Mouse (Mus musculus) limb, embryonic 15.5 days (tissue): ENCODE measurements around the gene Pip5k1a. TPM values are rescaled to one million over a fixed set of nuclear protein-coding genes. Genes with fewer than 3 reads are reported as not detected.

Experiments
- ATAC-seq: fragments of 200-750 bp; cut with Nextera tagmentation; 2 replicates; pipeline ENCODE4 v1.8.0; 2017; ENCODE audit warnings: low read depth, moderate TSS enrichment; ENCODE audit not compliant: insufficient number of reproducible peaks, low FRiP score, low TSS enrichment
- H3K27ac ChIP-seq: fragments of 300-500 bp; sonication (generic); 2 replicates; pipeline ENCODE4 v1.5.1; 2015; ENCODE audit warnings: moderate library complexity, mild to moderate bottlenecking, inconsistent platforms
- H3K27me3 ChIP-seq: fragments of 300-500 bp; sonication (generic); 2 replicates; pipeline ENCODE4 v1.6.1; 2015; ENCODE audit warnings: inconsistent platforms
- H3K36me3 ChIP-seq: fragments of 300-500 bp; sonication (generic); 2 replicates; pipeline ENCODE4 v1.6.1; 2015; ENCODE audit warnings: inconsistent platforms
- H3K4me1 ChIP-seq: fragments of 300-500 bp; sonication (generic); 2 replicates; pipeline ENCODE4 v1.6.1; 2015; ENCODE audit warnings: inconsistent platforms
- H3K4me2 ChIP-seq: fragments of 300-500 bp; sonication (generic); 2 replicates; pipeline ENCODE4 v1.6.1; 2015; ENCODE audit warnings: mild to moderate bottlenecking, inconsistent platforms
- H3K4me3 ChIP-seq: fragments of 300-500 bp; sonication (generic); 2 replicates; pipeline ENCODE4 v1.5.1; 2015; ENCODE audit warnings: mild to moderate bottlenecking, inconsistent platforms
- H3K9ac ChIP-seq: fragments of 300-500 bp; sonication (generic); 2 replicates; pipeline ENCODE4 v1.6.1; 2015; ENCODE audit warnings: inconsistent platforms
- H3K9me3 ChIP-seq: fragments of 300-500 bp; sonication (generic); 2 replicates; pipeline ENCODE4 v1.6.1; 2016; ENCODE audit warnings: inconsistent platforms
- WGBS: fragments of 180-500 bp; shearing (Covaris S2); methylation state at CpG from one replicate; pipeline ENCODE4 v1.1.7; 2015; 5-methylcytosine and 5-hydroxymethylcytosine counted together
- polyA plus RNA-seq: library from polyadenylated mRNA; unstranded; fragments of >200 nt; fragmentation: Nextera tagmentation; extraction: Ambion mirVana; gene quantifications from 2 replicates; pipeline ENCODE4 v1.2.1, GENCODE M21; 2015

The Pip5k1a gene
- polyA plus RNA-seq = 19.4 and 22.0 TPM in 2 replicates

- H3K4me3 ChIP-seq = peak within 1 kb of the TSS; percentile 93
- peaks cover 4% of the 10 kb centered on the region; the same call in 1 of the 2 replicates for H3K36me3 ChIP-seq
- H3K27me3 ChIP-seq = no peaks in the 10 kb centered on the region
- H3K9me3 ChIP-seq = no peaks in the 10 kb centered on the region
- H3K4me2 ChIP-seq = peak within 1 kb of the TSS; percentile 60
- under 1% methylated on average over 51 of the region's 51 CpGs for WGBS
- peak within 1 kb of the TSS; percentile 87 for H3K9ac ChIP-seq
- H3K4me1 ChIP-seq = peaks cover 7% of the 10 kb centered on the region
- ATAC-seq = peak; percentile 90
- peak within 1 kb of the TSS; percentile 87 for H3K27ac ChIP-seq
Observed at GRCm38 (mm10) chr3:95106338-95107117, at the start of gene Pip5k1a. TSS of gene Pip5k1a (minus strand) at chr3:95106930.

GRCm38 (mm10) chr3:95153874-95154273 is 47.1 kb upstream of the Pip5k1a start:
- H3K36me3 ChIP-seq = no peaks in the 10 kb centered on the region
- 52% methylated on average over 4 of the region's 4 CpGs for WGBS
- no peak overlapping the region for H3K4me2 ChIP-seq
- H3K4me3 ChIP-seq = no peak overlapping the region
- H3K27me3 ChIP-seq = no peaks in the 10 kb centered on the region
- H3K4me1 ChIP-seq = no peaks in the 10 kb centered on the region
- no peak overlapping the region for H3K9ac ChIP-seq
- H3K27ac ChIP-seq = no peak overlapping the region
- H3K9me3 ChIP-seq = no peaks in the 10 kb centered on the region
- ATAC-seq = no peak

- Histone ChIP-seq H3K4me3 (no peak overlapping the region), H3K27ac (no peak overlapping the region), H3K9ac (no peak overlapping the region), H3K27me3 (no peaks in the 10 kb centered on the region), H3K4me2 (no peak overlapping the region), H3K36me3 (no peaks in the 10 kb centered on the region), H3K9me3 (no peaks in the 10 kb centered on the region), H3K4me1 (no peaks in the 10 kb centered on the region)
- 64% methylated on average over 3 of the region's 3 CpGs for WGBS
- no peak for ATAC-seq
Observed at GRCm38 (mm10) chr3:95147924-95148323, 41.2 kb upstream of the Pip5k1a start.

GRCm38 (mm10) chr3:95142617-95143011 is 35.9 kb upstream of the Pip5k1a start:
- Histone ChIP-seq H3K9me3 (no peaks in the 10 kb centered on the region), H3K27me3 (no peaks in the 10 kb centered on the region), H3K36me3 (peaks cover 30% of the 10 kb centered on the region), H3K9ac (no peak overlapping the region), H3K27ac (no peak overlapping the region), H3K4me3 (no peak overlapping the region), H3K4me1 (no peaks in the 10 kb centered on the region), H3K4me2 (no peak overlapping the region)
- ATAC-seq = no peak
- 10% methylated on average over 5 of the region's 5 CpGs for WGBS

GRCm38 (mm10) chr3:95141952-95142616 is 35.4 kb upstream of the Pip5k1a start, which contains the start of gene Tnfaip8l2:
TSS of gene Tnfaip8l2 (minus strand) at chr3:95142360.
- H3K4me3 ChIP-seq = no peak within 1 kb of the TSS
- no peak for ATAC-seq
- 84% methylated on average over 10 of the region's 10 CpGs for WGBS
- H3K9ac ChIP-seq = no peak within 1 kb of the TSS
- H3K27ac ChIP-seq = no peak within 1 kb of the TSS
- H3K9me3 ChIP-seq = no peaks in the 10 kb centered on the region
- peaks cover 30% of the 10 kb centered on the region for H3K36me3 ChIP-seq
- no peak within 1 kb of the TSS for H3K4me2 ChIP-seq
- H3K27me3 ChIP-seq = no peaks in the 10 kb centered on the region
- H3K4me1 ChIP-seq = no peaks in the 10 kb centered on the region

- Histone ChIP-seq H3K27ac (no peak overlapping the region), H3K36me3 (peaks cover 30% of the 10 kb centered on the region), H3K9me3 (no peaks in the 10 kb centered on the region), H3K9ac (no peak overlapping the region), H3K4me3 (no peak overlapping the region), H3K4me2 (no peak overlapping the region), H3K27me3 (no peaks in the 10 kb centered on the region), H3K4me1 (no peaks in the 10 kb centered on the region)
- ATAC-seq = no peak
- WGBS = 91% methylated on average over 9 of the region's 9 CpGs
Observed at GRCm38 (mm10) chr3:95141474-95141873, 34.7 kb upstream of the Pip5k1a start.

GRCm38 (mm10) chr3:95140795-95141194 is 34.1 kb upstream of the Pip5k1a start:
- peaks cover 5% of the 10 kb centered on the region; the same call in 1 of the 2 replicates for H3K4me1 ChIP-seq
- H3K4me3 ChIP-seq = no peak overlapping the region
- 94% methylated on average over 6 of the region's 6 CpGs for WGBS
- no peaks in the 10 kb centered on the region for H3K9me3 ChIP-seq
- ATAC-seq = no peak
- peaks cover 30% of the 10 kb centered on the region for H3K36me3 ChIP-seq
- no peak overlapping the region for H3K4me2 ChIP-seq
- H3K27me3 ChIP-seq = no peaks in the 10 kb centered on the region
- H3K27ac ChIP-seq = no peak overlapping the region
- no peak overlapping the region for H3K9ac ChIP-seq

GRCm38 (mm10) chr3:95140289-95140595 is 33.5 kb upstream of the Pip5k1a start:
- Histone ChIP-seq H3K4me3 (no peak overlapping the region), H3K9ac (no peak overlapping the region), H3K4me2 (no peak overlapping the region), H3K9me3 (no peaks in the 10 kb centered on the region), H3K27me3 (no peaks in the 10 kb centered on the region), H3K4me1 (peaks cover 10% of the 10 kb centered on the region; the same call in 1 of the 2 replicates), H3K27ac (no peak overlapping the region), H3K36me3 (peaks cover 30% of the 10 kb centered on the region)
- ATAC-seq = no peak
- WGBS = 68% methylated on average over 18 of the region's 18 CpGs

- no peaks in the 10 kb centered on the region for H3K9me3 ChIP-seq
- no peak overlapping the region for H3K4me2 ChIP-seq
- H3K27me3 ChIP-seq = no peaks in the 10 kb centered on the region
- 71% methylated on average over 25 of the region's 25 CpGs for WGBS
- H3K4me3 ChIP-seq = no peak overlapping the region
- no peak overlapping the region for H3K27ac ChIP-seq
- ATAC-seq = no peak
- peaks cover 30% of the 10 kb centered on the region for H3K36me3 ChIP-seq
- no peak overlapping the region for H3K9ac ChIP-seq
- peaks cover 15% of the 10 kb centered on the region; the same call in 1 of the 2 replicates for H3K4me1 ChIP-seq
Observed at GRCm38 (mm10) chr3:95139586-95140288, 33.0 kb upstream of the Pip5k1a start.

- H3K4me3 ChIP-seq = no peak overlapping the region
- WGBS = 94% methylated on average over 3 of the region's 3 CpGs
- H3K27ac ChIP-seq = no peak overlapping the region
- ATAC-seq = no peak
- H3K27me3 ChIP-seq = no peaks in the 10 kb centered on the region
- no peak overlapping the region for H3K4me2 ChIP-seq
- H3K9me3 ChIP-seq = no peaks in the 10 kb centered on the region
- H3K9ac ChIP-seq = no peak overlapping the region
- peaks cover 23% of the 10 kb centered on the region for H3K4me1 ChIP-seq
- H3K36me3 ChIP-seq = peaks cover 24% of the 10 kb centered on the region
Observed at GRCm38 (mm10) chr3:95136336-95136735, 29.6 kb upstream of the Pip5k1a start.

GRCm38 (mm10) chr3:95135433-95136052 is 28.8 kb upstream of the Pip5k1a start:
- whole genome bisulfite sequencing = 82% methylated on average over 7 of the region's 7 CpGs
- ATAC-seq = no peak
- Histone ChIP-seq H3K27me3 (no peaks in the 10 kb centered on the region), H3K27ac (no peak overlapping the region), H3K36me3 (peaks cover 17% of the 10 kb centered on the region), H3K4me3 (peak overlapping the region; percentile 35), H3K9ac (no peak overlapping the region), H3K4me1 (peaks cover 23% of the 10 kb centered on the region), H3K4me2 (peak overlapping the region; percentile 55), H3K9me3 (no peaks in the 10 kb centered on the region)
